Mouse (Mus musculus) erythroblast, embryonic 14.5 days (primary cell): ENCODE measurements around the gene Tes. TPM values are rescaled to one million over a fixed set of nuclear protein-coding genes. Genes with fewer than 3 reads are reported as not detected.
"Not testable (repeated sequence)": the region's sequence is repeated elsewhere in the genome, so short reads cannot be mapped to it uniquely, and the experiment has no call there.

Experiments
- H3K27me3 ChIP-seq: 2 replicates; pipeline ENCODE4 v1.6.1; 2012; ENCODE audit warnings: inconsistent platforms; ENCODE audit not compliant: control insufficient read depth
- H3K36me3 ChIP-seq: 2 replicates; pipeline ENCODE4 v1.6.1; 2012; ENCODE audit warnings: mild to moderate bottlenecking, inconsistent platforms; ENCODE audit not compliant: control insufficient read depth
- H3K4me1 ChIP-seq: 2 replicates; pipeline ENCODE4 v1.6.1; 2012; ENCODE audit warnings: inconsistent platforms; ENCODE audit not compliant: control insufficient read depth
- H3K4me3 ChIP-seq: replicated peaks from 2 replicates; pipeline ENCODE3; 2012; ENCODE audit warnings: moderate library complexity, mild to moderate bottlenecking, inconsistent platforms
- H3K9me3 ChIP-seq: 2 replicates; pipeline ENCODE4 v1.6.1; 2012; ENCODE audit warnings: low read length, inconsistent platforms, mixed read lengths; ENCODE audit not compliant: control insufficient read depth
- GATA1 ChIP-seq: IDR thresholded peaks from 2 replicates; pipeline ENCODE4 v1.6.1; 2012; ENCODE audit warnings: low read length, inconsistent platforms, mixed read lengths
- TAL1 ChIP-seq: IDR thresholded peaks from 3 replicates; pipeline ENCODE4 v1.6.1; 2012; ENCODE audit warnings: low read length, inconsistent platforms, mixed read lengths
- polyA plus RNA-seq: library from polyadenylated mRNA; stranded (reverse); fragments of >175 nt; gene quantifications from 2 replicates; pipeline ENCODE4 v1.2.3, GENCODE M21; 2012

Tes gene
- polyA plus RNA-seq, 1 experiment = 0.03 TPM

DNA sequence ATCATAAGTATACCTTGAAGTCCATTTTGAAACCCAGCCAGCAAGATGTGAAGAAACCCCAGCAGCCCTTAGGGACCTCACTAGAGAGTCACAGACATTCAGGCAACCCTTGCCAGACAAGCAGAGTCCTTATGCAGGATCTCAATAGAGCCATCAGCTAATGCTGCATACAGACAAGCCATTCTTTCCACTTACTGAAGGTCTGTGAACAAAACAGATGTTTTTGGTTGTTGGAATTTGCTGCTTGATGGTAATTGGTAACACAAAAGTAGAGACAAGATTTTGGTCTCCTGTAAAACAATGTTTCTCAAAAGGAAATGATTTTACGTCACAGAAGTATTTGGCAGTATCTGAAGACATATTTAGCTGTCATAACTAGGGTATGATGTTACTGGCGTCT, 10.2 kb upstream of the Tes start:
- no peaks in the 10 kb centered on the region for H3K4me1 ChIP-seq
- H3K27me3 ChIP-seq = no peaks in the 10 kb centered on the region
- H3K36me3 ChIP-seq = no peaks in the 10 kb centered on the region
- TF ChIP-seq GATA1 (no peak), TAL1 (no peak)
- no peak overlapping the region for H3K4me3 ChIP-seq
- no peaks in the 10 kb centered on the region for H3K9me3 ChIP-seq

DNA sequence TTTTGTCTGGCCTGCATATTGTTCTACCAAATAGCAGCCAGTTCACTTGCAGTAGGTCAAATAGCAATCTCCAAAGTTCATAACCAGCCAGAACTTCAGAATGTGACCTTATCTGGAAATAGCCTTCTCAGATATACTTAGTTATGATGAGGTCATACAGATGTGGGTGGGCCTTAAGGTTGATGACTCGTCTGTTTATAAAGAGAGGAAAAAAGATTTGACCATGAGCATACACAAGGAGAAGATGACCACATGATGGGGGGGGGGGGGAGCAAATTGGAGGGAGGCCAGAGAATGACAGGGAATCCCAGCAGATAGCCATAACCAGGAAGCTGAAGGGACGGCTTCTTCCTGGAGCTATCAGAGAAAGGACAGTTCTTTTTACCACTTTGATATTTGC, 9.3 kb upstream of the Tes start:
- Histone ChIP-seq H3K27me3 (no peaks in the 10 kb centered on the region), H3K4me1 (no peaks in the 10 kb centered on the region), H3K4me3 (no peak overlapping the region), H3K9me3 (no peaks in the 10 kb centered on the region), H3K36me3 (no peaks in the 10 kb centered on the region)
- TF ChIP-seq TAL1 (no peak), GATA1 (no peak)

GRCm38 (mm10) chr6:17059501-17059900, 5.4 kb upstream of the Tes start:
- H3K4me3 ChIP-seq = no peak overlapping the region
- peaks cover 2% of the 10 kb centered on the region for H3K27me3 ChIP-seq
- no peaks in the 10 kb centered on the region for H3K36me3 ChIP-seq
- no peaks in the 10 kb centered on the region for H3K9me3 ChIP-seq
- no peak for TF ChIP-seq TAL1
- no peak for TF ChIP-seq GATA1
- no peaks in the 10 kb centered on the region for H3K4me1 ChIP-seq

GRCm38 (mm10) chr6:17060154-17060553, 4.8 kb upstream of the Tes start:
- H3K9me3 ChIP-seq = no peaks in the 10 kb centered on the region

DNA sequence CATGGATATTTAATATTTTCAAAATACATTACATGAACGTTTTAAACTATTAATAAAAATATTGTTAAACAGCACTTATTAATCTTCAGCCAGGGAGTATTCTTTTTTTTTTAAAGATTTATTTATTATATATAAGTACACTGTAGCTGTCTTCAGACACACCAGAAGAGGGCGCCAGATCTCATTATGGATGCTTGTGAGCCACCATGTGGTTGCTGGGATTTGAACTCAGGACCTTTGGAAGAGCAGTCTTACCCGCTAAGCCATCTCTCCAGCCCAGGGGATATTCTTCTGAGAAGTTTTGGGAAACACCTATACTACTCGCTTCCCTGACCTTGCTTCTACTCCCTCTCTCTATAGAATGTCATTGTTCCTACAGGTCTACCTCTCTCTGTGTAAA, 3.1 kb upstream of the Tes start:
- H3K27me3 ChIP-seq = peaks cover 24% of the 10 kb centered on the region
- not testable (repeated sequence) for H3K36me3 ChIP-seq, H3K4me3 ChIP-seq, H3K4me1 ChIP-seq, H3K9me3 ChIP-seq

More at GRCm38 (mm10) chr6:17060154-17060553, 4.8 kb upstream of the Tes start:
- Histone ChIP-seq H3K36me3 (no peaks in the 10 kb centered on the region), H3K27me3 (peaks cover 9% of the 10 kb centered on the region), H3K4me3 (no peak overlapping the region), H3K4me1 (peaks cover 3% of the 10 kb centered on the region)
- TF ChIP-seq GATA1 = no peak

- peaks cover 7% of the 10 kb centered on the region for H3K4me1 ChIP-seq
- H3K9me3 ChIP-seq = no peaks in the 10 kb centered on the region
- no peak overlapping the region for H3K4me3 ChIP-seq
- no peaks in the 10 kb centered on the region for H3K36me3 ChIP-seq
- H3K27me3 ChIP-seq = peaks cover 24% of the 10 kb centered on the region
- TF ChIP-seq GATA1 (no peak), TAL1 (no peak)
These were observed 2.6 kb upstream of the Tes start for GRCm38 (mm10) chr6:17062366-17062765.

DNA sequence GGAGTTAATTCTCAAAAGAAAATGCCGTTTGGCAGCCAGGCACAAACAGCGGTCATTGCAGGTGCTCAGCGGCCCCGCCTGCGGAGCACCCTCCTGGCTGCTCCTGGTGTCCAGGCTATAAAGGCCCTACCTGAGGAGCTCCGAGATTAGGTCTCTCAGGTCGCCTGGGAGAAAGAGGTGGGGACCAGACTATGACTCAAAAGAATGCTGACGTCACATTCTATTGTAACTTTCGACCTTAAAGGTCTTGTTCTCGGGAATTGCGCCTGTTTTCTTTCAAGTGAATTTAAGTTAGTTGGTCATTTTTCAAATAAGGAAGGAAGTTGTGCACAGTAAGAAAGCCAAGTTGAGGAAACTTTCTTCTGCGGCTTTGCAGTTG, 831 bp downstream of the Tes start:
- no peak for TF ChIP-seq GATA1
- no peak for TF ChIP-seq TAL1
- no peak overlapping the region for H3K4me3 ChIP-seq
- peaks cover 24% of the 10 kb centered on the region for H3K27me3 ChIP-seq
- H3K9me3 ChIP-seq = no peaks in the 10 kb centered on the region
- H3K4me1 ChIP-seq = peaks cover 7% of the 10 kb centered on the region
- no peaks in the 10 kb centered on the region for H3K36me3 ChIP-seq

DNA sequence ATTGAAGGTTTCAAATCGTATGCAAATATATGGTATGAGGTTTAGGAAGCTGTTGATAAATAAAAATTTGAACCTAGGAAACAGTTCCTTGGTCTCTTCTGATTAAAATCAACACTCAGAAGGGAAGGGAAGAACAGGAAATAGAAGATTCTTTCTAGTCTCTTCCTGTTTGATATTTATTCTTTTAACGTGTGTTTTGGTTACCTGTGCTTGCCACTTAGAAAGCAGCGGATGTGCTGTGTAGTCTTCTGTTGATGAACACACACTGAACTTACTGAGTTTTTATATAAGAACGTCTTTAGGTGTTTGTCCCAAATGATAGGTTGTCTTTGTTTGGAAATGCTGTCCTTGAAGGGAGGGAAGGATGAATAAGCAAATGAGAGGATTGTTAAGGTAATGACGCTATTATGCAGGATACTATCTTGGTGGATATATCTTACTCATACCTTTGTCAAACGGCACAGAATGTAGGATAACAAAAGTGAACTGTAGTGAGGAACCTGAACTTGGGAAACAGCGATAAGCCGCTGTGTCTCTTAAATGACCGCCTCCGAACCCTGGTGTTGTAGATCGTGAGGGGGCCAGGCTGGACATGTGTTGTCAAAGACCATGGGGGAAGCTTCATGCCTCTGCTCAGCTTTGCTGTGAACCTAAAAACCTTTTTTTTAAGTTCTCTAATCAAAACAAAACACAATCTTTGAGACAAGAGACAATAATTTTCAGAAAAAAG, 1.4 kb downstream of the Tes start:
- H3K4me1 ChIP-seq = peaks cover 7% of the 10 kb centered on the region
- no peaks in the 10 kb centered on the region for H3K36me3 ChIP-seq
- H3K9me3 ChIP-seq = no peaks in the 10 kb centered on the region
- H3K27me3 ChIP-seq = peaks cover 24% of the 10 kb centered on the region
- H3K4me3 ChIP-seq = no peak overlapping the region
- TF ChIP-seq GATA1 (no peak), TAL1 (no peak)

GRCm38 (mm10) chr6:17071899-17072298, 7.0 kb downstream of the Tes start:
- H3K9me3 ChIP-seq = no peaks in the 10 kb centered on the region
- TF ChIP-seq TAL1 = no peak
- TF ChIP-seq GATA1 = no peak

GRCm38 (mm10) chr6:17072338-17072737, 7.4 kb downstream of the Tes start:
- TF ChIP-seq GATA1 = no peak

More at GRCm38 (mm10) chr6:17071899-17072298, 7.0 kb downstream of the Tes start:
- H3K27me3 ChIP-seq = no peaks in the 10 kb centered on the region
- no peak overlapping the region for H3K4me3 ChIP-seq
- no peaks in the 10 kb centered on the region for H3K36me3 ChIP-seq
- no peaks in the 10 kb centered on the region for H3K4me1 ChIP-seq

More at GRCm38 (mm10) chr6:17072338-17072737, 7.4 kb downstream of the Tes start:
- no peak overlapping the region for H3K4me3 ChIP-seq
- no peaks in the 10 kb centered on the region for H3K27me3 ChIP-seq
- no peaks in the 10 kb centered on the region for H3K4me1 ChIP-seq
- H3K36me3 ChIP-seq = no peaks in the 10 kb centered on the region
- no peaks in the 10 kb centered on the region for H3K9me3 ChIP-seq
